Mouse (Mus musculus): ENCODE results near the gene Rab7b. TPM values are rescaled to one million over a fixed set of nuclear protein-coding genes. Genes with fewer than 3 reads are reported as not detected.
A peak's percentile ranks its signal among the peaks of the same experiment; 100 is the strongest.

The Rab7b gene
- 1 to 10 TPM; 1.4 to 3.1 TPM for total RNA-seq (2021)
- long read RNA-seq, experiment 1, full-length matches to known transcripts: 1 of 1 reads
- long read RNA-seq, experiment 1, partial matches to known transcripts: 0 of 1 reads
- long read RNA-seq, experiment 1, other reads (novel, unspliced or antisense): 0 of 1 reads
- long read RNA-seq, experiment 2, full-length matches to known transcripts: 1 of 1 reads
- long read RNA-seq, experiment 2, partial matches to known transcripts: 0 of 1 reads
- long read RNA-seq, experiment 2, other reads (novel, unspliced or antisense): 0 of 1 reads

DNA sequence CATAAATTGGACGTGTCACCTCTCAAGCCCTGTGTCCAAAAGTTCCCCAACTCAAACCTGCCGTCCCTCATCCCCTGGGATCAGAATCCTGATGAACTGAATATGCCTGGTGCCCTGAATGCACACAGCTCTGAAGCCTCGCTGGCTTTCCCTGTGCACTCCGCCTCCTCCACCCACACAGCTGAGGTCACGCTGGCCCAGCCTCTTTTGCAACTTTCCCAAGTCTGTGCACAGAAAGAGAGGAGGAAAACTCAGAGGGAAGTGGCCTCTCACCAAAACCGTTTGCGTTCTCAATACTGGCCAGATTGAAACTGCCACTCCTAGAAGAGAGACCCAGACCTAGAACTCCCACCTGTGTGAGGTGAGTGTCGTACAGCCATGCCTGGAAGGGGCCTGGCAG is at the start of gene Rab7b:
Rab7b (plus strand) TSS at position 221 of the 400 bp plus-strand sequence.
- no peak for DNase-seq (ENCODE audit: low spot score in 2 of 2)

DNA sequence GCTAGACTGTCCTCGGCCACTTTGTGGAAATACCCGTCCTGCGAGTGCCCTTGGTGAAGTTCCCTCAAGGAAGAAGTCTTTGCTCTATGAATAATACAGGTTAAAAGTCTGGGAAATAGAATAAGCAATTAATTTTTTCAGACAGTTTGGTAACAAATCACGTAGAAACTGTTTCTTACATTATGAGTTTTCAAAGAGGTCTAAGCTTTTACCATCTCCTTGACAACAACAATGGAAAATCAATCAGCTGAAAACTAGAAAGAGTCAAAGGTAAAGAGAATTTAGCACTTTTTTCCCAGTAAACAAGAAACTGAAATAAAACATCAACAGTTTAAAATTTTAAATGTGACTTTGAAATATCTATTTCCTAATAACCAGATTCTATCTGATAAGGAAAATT is 48.4 kb upstream of the Rab7b start:
- DNase-seq (ENCODE audit: low spot score in 2 of 2): no peak

DNA sequence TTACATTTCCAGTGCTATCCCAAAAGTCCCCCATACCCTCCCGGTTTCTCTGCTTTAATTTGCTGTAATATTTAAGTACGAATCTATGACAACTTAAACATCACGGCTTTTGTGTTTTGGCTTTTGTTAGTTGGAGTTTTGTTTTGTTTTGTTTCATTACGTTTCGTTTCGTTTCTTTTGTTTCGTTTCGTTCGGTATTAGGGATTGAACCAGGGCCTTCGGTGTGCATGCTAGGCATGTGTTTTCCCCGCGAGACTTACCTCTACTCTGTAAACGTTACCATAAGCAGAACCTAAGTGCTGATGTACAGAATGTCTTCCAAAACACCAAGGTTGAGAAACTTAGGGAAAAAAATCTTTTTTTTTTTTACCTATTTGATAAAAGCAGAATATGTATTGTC is 46.9 kb upstream of the Rab7b start:
- no peak for DNase-seq (ENCODE audit: low spot score in 2 of 2)

DNA sequence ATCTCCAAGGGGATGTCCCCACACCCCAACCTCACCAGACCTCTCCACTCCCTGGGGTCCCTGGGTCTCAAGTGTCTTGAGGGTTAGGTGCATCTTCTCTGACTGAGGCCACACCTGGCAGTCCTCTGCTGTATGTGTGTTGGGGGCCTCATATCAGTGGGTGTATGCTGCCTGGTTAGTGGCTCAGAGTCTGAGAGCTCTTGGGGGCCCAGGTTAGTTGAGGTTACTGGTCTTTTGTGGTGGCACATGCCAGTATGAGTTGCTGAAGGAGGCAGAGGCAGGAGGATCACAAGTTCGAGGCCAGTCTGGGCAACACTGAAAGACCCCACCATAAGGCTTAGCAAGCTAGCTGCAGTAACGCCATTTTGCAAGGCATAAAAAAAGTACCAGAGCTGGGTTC is 46.2 kb upstream of the Rab7b start:
- DNase-seq (ENCODE audit: low spot score in 2 of 2): no peak

DNA sequence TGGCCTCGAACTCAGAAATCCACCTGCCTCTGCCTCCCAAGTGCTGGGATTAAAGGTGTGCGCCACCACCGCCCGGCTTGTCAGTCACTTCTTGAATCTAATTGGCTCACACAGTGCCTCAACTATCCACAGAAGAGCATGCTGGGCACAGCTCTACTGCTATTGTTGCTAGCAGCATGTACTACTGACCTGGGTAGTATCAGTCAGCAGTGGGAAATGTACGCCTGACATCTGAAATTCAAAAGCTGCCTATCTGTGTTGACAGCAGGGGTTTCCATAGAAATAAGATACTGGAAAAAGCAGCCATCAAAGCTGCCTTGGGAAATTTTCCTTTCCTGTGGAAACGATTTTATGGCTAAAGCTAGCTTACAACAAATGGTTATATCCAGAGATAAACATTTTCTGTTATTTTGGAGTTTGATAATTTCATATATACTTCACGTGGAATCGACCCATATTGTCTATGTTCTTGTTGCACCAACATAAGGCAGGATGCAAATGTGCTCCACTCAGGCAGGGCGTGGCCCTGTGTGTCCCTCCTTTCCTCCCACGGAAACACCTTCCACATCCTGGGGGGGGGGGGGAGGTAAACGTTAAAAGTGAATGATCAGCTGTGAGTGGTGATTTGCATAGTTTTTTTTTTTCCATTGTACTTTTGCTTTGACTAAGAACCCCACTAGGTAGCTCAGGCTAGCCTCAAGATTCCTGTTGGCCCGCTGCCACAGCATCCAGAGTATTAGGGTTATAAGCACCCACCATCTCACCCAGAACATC is 35.6 kb upstream of the Rab7b start:
- DNase-seq (ENCODE audit: low spot score in 2 of 2): no peak

DNA sequence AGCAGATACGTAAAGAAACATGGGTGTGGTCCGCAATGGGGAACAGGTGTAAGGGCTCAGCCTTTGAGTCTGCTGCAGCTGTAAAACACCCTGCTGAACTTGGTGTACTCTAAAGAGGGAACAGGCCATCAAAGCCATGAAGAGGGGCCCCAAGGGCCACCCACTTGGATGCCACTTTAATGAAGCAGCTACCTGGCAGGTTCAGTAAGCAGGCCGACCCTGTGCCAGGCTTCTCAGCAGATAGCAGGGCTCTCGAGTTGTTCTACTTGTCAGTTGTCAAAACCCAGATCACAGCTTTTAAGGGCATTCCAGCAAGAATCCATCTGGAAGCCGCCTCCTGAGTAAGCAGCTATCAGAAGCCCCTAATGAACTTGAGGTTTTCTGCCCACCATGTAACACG is 32.9 kb upstream of the Rab7b start:
- no peak for DNase-seq (ENCODE audit: low spot score in 2 of 2)

DNA sequence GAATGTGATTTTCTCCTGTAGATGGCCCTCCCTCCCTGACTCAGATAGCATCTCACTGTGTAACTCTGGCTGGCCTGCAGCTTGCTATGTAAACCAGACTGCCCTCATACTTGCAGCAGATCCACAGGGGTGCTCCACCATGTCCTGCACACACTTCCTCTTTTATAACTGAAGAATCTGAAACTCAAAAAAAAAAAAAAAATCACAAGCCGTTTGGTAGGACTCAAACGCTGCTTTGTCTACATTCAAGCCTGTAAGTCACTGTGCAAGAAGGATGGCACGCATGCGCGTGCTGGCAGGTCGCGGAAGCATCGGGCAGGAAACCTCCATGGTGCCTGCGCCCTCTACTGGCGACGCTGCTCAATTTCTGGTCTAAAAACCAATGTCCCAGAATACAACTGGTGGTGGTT is 30.5 kb upstream of the Rab7b start:
- peak; percentile 93 to 94 for DNase-seq (ENCODE audit: low spot score in 2 of 2)

DNA sequence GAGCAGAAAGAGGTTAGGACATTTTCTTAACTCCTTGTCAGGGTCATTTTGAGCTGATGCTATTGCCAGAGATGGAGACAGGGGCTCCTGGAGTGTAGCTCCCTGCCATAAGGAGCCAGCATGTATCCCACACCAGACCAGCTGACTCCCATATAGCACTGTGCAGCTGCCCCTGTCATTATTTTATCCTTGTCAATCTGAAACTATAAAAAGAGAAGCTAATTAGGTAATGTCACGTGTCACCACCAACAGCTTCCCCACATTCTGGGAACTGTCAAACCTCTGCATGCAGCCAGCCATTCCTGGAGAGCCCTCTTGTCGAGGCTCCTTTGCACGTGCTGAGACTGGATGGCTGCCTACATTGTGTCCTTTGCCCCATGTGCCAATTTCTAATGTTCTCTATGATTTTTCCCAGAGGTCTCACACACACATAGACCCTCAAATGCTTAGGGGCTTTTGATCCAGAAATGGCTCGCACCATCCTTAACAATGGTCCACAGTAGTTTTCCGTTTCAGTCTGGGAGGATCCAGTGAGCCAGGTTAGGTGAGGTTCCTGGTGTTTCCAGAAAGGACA is 28.9 kb upstream of the Rab7b start:
- no peak for DNase-seq (ENCODE audit: low spot score in 2 of 2)

DNA sequence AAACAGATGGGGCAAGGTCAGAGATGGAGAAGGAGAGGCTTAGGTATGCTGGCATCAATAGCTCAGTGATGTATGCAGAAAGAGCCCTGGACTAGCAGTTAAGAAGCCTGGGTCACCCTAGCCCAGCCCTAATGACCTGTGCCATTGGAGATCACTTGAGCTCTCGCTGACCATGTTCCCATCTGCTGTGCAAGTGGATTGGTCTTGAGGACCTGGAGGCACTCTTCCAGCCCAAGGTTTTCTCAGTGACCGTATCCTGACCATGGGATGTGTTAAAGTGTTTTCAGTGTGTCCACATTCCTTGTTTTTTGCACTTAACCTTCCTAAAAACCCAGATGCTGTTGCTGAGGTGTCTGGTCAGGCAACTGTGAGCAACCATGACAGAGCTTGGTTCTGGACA is 28.2 kb upstream of the Rab7b start:
- DNase-seq (ENCODE audit: low spot score in 2 of 2): no peak

DNA sequence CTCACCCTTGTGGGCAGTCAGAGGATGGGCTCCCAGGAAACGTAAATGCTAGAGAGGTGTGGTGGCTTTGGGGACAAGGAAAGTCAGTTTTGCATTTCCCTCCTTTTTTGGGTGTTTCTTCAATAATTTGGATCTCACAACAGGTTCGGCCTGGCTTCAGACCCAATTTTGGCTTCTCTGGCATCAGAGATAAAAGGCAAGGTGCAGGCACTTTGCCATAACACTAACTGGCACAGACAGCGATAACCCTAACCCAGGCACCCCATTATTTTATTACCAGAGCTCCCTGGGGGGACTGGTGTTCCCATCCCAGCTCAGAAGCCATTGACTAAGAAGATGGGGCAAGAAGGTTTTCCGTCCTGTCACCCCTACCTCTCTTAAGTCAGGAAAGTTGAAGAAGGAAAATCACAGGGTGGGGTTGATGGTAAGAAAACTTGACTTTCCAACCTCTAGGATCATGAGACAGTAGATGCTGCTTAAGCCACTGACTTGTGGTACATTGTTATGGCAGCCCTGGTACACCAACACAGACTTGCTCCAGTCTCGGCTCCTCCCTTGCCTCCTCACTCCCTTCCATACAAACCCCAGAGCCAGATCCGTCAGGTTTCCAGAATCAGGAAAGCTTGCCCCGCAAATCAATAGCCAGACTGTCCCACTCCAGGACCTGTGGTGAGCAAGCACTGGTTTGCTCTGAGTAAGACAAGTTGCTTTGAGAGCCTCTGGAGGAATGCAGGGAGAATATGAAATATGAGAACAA is 27.6 kb upstream of the Rab7b start:
- DNase-seq (ENCODE audit: low spot score in 2 of 2): no peak

DNA sequence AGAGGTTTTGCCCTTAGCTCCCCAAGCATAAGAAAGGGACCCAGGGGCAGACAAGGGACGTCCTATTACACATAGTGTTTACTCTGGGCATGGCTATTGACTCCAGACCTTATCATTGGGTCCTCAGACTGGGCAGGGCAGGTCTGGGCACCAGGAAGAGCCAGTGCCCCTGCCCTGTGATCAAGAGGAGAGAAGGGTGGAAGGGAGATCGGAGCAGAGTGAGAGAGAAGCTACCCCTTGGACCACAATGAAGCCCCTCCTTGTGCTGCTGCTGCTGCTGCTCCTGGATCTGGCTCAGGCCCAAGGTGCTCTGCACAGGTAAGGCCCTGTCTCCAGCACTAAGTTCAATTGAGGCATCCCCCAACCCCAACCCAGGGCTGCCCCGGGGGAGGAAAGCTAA is 26.7 kb upstream of the Rab7b start:
- DNase-seq (ENCODE audit: low spot score in 2 of 2): no peak

DNA sequence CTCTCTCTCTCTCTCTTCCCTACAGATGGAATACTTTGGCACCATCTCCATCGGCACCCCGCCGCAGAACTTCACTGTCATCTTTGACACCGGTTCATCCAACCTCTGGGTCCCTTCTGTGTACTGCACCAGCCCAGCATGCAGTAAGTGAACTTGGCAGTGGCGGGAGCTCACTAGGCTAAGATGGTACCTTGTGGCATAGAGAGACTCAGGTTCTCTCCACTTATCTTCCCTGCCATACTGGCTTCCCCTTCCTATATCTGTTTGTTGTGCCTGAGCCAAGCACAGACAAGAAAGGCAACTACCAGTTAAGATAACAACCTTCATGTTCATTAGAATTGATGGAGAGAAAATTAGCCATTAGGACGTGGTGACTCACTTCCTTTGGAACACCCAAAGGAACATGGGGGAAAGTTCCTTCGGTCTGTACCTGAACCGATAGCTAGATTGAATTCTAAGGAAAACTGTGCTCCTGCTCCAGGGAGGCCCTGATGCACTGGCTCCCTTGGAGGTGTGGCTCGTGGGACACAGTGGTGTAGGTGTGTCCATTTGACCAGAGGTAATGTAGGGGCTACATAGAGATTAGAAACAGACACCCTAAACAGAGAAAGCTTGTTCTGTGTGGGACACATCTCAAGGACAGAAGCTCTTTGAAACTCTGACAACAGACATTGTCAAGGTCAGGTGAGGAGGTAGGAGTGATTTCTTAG is 25.1 kb upstream of the Rab7b start:
- DNase-seq (ENCODE audit: low spot score in 2 of 2): no peak

DNA sequence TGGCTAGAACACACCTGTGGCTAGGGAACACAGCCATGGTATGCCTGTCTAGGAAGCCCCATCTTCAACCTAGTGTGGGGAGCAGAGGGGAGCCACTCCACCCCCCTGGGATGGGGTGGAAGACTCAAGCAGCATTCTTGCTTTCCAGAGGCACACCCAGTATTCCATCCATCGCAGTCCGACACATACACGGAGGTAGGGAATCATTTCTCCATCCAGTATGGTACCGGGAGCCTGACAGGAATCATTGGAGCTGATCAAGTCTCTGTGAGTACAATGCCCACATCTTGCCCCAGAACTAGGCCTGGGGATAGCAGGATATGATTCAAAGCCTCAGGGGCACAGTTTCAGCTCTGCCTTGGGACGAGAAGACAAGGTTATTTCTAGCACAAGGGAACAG is 24.4 kb upstream of the Rab7b start:
- DNase-seq (ENCODE audit: low spot score in 2 of 2): no peak

DNA sequence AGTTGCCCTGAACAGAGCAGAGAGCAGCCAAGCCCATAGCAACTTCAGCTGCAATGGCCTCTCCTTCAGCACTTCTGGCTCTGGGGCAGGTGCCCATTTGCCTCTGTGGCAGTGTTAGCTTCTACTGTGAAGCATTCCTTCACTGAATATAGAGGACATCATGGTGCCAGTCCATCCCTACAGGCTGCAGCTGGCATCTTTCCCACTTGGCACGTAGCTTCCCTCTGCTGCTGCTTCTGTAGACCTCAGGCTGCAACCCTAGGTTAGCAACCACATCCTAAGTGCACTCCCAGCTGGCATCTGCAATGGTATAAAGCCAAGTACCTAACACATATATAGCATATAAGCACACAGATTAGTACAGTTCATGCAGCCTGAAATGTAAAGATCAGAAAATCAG is 22.6 kb upstream of the Rab7b start:
- DNase-seq (ENCODE audit: low spot score in 2 of 2): no peak

DNA sequence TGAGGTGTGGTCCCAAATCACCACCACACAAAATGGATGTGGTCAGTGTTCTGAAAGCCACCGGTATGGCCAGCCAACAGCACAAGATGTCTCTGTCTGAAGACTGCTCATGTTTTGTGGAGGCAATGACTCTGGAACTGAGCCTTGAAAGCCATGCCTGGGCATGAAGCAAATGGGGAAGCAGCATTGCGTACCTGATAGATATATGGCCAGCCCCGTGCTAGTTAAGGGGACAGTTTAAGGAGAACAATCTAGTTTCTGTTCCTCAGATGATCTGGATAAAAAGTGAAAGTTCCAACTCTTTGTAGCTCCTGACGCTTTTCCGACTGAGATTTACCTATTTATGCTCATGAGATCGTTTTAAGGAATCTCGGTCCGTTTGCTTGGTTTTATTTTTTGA is 17.4 kb upstream of the Rab7b start:
- DNase-seq (ENCODE audit: low spot score in 2 of 2): no peak

DNA sequence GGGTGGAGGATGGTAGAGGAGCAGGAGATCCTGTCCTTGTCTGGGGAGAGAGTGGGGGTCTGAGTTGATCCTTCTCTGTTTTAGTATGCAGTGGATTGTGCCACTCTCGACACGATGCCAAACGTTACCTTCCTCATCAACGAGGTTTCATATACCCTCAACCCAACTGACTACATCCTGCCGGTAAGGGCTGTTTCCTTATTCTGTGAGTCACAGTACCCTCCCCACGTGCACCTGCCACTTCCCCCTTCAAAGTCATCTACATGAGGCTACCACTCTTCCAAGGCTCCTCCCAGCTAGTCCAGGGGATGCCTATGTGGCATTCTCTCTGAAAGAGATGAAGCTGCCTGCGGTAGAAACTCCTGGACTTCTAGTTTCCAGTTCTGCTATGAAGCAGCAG is 16.1 kb upstream of the Rab7b start:
- no peak for DNase-seq (ENCODE audit: low spot score in 2 of 2)

DNA sequence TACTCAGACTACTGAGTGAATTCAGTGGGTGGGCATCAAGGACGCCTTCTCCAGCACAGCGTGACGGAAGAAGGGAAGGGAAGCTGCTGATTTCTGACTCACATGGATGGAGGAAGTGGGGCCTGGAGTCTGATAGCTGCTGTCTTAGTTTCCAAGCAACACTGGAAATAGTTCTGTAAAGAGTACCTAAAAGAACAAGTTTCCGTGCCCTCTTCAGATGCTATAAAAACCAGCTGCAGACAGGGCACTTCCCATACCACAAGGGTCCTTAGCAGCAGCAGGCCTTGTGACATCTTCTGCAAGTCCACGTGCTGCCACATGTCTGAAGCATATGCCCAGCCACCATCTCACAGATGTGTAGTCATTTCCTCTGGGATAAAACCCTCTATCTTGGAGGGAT is 8.9 kb upstream of the Rab7b start:
- no peak for DNase-seq (ENCODE audit: low spot score in 2 of 2)

DNA sequence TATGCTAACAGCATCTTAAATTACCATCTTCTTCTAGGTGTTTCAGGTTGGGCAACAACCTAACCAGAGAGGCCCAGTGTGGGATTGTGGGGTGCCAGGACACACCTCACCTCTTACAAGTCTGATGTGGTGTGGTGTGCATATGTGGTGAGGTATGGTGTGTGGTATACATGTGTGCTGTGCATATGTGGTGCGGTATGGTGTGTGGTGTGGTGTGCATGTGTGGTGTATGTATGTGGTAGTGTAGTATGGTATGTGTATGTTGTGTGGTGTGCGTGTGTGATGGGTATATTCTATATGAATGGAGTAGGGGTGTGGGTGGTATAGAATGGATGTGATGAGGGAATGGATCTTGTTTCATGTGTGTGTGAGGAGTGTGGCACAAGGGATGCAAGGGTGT is 756 bp upstream of the Rab7b start:
- DNase-seq (ENCODE audit: low spot score in 2 of 2): no peak

DNA sequence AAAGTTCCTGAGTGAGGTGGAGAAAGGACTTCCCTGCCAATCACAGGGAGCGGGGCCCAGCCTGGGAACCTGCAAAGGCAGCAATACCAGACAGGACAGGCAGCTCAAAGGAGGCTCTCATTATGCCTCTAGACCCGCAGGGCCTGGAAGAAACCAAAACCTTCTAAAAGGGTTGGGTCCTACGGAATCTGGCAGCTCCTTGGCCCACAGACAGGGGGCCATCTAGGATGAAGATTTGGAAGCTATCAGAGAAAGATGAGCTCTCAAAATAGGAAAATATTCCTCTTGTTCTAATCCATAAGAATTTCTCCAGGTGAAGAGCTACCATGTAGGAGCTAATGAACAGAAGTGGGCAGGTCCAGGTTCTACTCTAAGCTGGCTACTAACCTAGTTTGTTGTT is 521 bp downstream of the Rab7b start:
- DNase-seq (ENCODE audit: low spot score in 2 of 2): no peak

DNA sequence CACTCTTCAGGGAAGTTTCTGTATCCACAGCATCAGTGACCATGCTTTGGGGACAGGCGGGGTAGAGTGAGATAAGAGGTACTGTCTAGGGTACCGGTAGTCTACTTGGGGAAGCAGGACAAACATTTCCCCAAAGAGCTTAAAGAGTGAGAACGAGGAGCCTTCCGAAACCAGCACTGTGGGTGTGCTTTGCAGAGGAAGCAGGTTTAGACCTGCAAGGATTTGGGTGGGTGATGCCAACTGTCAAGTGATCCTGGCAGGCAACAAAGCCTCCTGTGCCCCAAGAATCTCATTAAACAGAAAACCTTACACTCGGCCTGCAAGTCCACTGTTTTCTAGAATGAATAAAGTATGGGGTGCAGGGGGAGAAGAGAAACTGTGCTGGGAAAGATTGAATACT is 1.4 kb downstream of the Rab7b start:
- DNase-seq (ENCODE audit: low spot score in 2 of 2): peak in 1 of 2 experiments; percentile 13

DNA sequence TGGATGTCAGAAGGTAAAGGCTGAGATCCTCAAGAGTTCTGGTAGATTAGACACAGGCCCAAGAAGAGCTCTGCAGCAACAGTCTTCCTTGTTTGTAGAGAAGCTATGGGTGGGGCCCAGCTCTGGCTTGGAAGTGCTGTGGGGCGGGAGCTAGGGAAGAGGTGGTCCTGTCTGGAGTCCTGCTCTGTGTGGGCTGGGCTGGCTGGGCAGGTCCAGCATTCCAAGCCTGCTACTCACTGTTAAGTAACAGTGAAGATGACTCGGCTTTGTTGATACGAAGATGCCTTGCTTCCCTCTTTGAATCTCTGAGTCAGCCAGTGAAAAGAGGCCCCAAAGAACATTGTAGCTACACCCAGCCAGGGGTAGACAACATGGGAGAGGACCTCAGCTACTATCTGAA is 1.9 kb downstream of the Rab7b start:
- DNase-seq (ENCODE audit: low spot score in 2 of 2): peak; percentile 20 to 28

Measured in left cerebral cortex, adult 18-20 months (tissue).